In the genomic region with DNA sequence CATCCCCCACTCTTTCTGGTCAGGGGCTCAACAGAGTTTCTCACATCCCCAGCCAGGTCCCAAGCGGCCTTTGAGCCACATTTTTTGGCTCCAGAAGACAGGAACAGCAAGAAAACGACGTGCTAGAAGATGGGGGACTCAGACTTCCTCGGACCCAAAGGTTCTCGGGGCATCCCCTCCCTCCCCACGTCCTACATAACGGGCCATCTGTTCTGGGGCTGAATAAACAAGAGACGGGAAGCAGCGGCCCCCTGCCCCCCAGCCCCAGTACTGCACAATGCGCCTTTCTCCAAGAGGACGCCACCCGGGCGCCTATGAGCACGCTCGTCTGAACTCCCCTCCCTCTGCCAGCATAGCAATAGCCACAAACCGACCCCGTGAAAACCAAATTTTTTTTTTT, we compare ENCODE assay signal across 8 mouse cellular contexts. TPM values are rescaled to one million over a fixed set of nuclear protein-coding genes. Genes with fewer than 3 reads are reported as not detected.
DNase-seq lines count a peak whose midpoint lies in the region; ATAC-seq and TF ChIP-seq lines count a peak whose summit lies in the region.

Gene Slpi, minus strand, starts transcription at position 76 of the 400 bp plus-strand sequence.

- no peaks in the 10 kb centered on the region for H3K36me3 ChIP-seq in kidney, postnatal 0 days (ENCODE audit: insufficient read depth, low read length)
- 0 out of 2 replicates have a peak, but pooled peaks cover 4% of the 10 kb centered on the region for H3K36me3 ChIP-seq in embryonic facial prominence, embryonic 13.5 days
- H3K36me3 ChIP-seq in intestine, embryonic 14.5 days (ENCODE audit: control insufficient read depth, insufficient read depth, low read length) = no peaks in the 10 kb centered on the region
- H3K36me3 ChIP-seq in stomach, embryonic 15.5 days = no peaks in the 10 kb centered on the region

- H3K4me2 ChIP-seq in kidney, postnatal 0 days (ENCODE audit: low read length) = peak within 1 kb of the TSS; percentile 61
- peak within 1 kb of the TSS; percentile 76 for H3K4me2 ChIP-seq in embryonic facial prominence, embryonic 13.5 days
- H3K4me2 ChIP-seq in intestine, embryonic 14.5 days (ENCODE audit: low read length) = peak within 1 kb of the TSS; percentile 75
- peak within 1 kb of the TSS; percentile 95 for H3K4me2 ChIP-seq in stomach, embryonic 15.5 days

- peak within 1 kb of the TSS; percentile 6; the same call in 1 of the 2 replicates for H3K9ac ChIP-seq in kidney, postnatal 0 days (ENCODE audit: low read depth, low read length)
- H3K9ac ChIP-seq in embryonic facial prominence, embryonic 13.5 days = peak within 1 kb of the TSS; percentile 70
- peak within 1 kb of the TSS; percentile 51 for H3K9ac ChIP-seq in intestine, embryonic 14.5 days (ENCODE audit: low read length)
- H3K9ac ChIP-seq in stomach, embryonic 15.5 days = no peak within 1 kb of the TSS

- peaks cover 9% of the 10 kb centered on the region; the same call in 1 of the 2 replicates for H3K27me3 ChIP-seq in kidney, postnatal 0 days (ENCODE audit: insufficient read depth, low read length)
- peaks cover 43% of the 10 kb centered on the region for H3K27me3 ChIP-seq in embryonic facial prominence, embryonic 13.5 days
- peaks cover 26% of the 10 kb centered on the region for H3K27me3 ChIP-seq in intestine, embryonic 14.5 days (replicated peaks; ENCODE audit: control insufficient read depth, insufficient read depth, low read length)
- 0 out of 2 replicates have a peak, but pooled peaks cover 11% of the 10 kb centered on the region for H3K27me3 ChIP-seq in stomach, embryonic 15.5 days (replicated peaks)

- TF ChIP-seq CTCF in kidney, postnatal 0 days (IDR thresholded peaks at IDR 0.05; ENCODE audit: low read depth) = no peak
- no peak for TF ChIP-seq CTCF in bone marrow, adult 2 months (IDR thresholded peaks at IDR 0.05; ENCODE audit: control insufficient read depth, insufficient read depth, low read length)

- no peak for ATAC-seq in kidney, postnatal 0 days (replicated peaks; ENCODE audit: low FRiP score, low read depth)
- ATAC-seq in embryonic facial prominence, embryonic 13.5 days (ENCODE audit: insufficient number of reproducible peaks, insufficient read depth, low FRiP score, low TSS enrichment, low read depth) = peak; percentile 61; the same call in 1 of the 2 replicates
- peak; percentile 48 for ATAC-seq in intestine, embryonic 14.5 days (replicated peaks; ENCODE audit: low FRiP score, low TSS enrichment, low read depth)
- no peak for ATAC-seq in megakaryocyte, adult 5-6 weeks (ENCODE audit: poor library complexity, severe bottlenecking)
- ATAC-seq in stomach, embryonic 15.5 days (ENCODE audit: insufficient read depth, low FRiP score, low read depth) = no peak

- H3K4me1 ChIP-seq in kidney, postnatal 0 days (replicated peaks; ENCODE audit: insufficient read depth, low read length) = 0 out of 2 replicates have a peak, but pooled peaks cover 5% of the 10 kb centered on the region
- peaks cover 2% of the 10 kb centered on the region; the same call in 1 of the 2 replicates for H3K4me1 ChIP-seq in bone marrow, adult 2 months (ENCODE audit: control insufficient read depth, insufficient read depth, low read length)
- peaks cover 29% of the 10 kb centered on the region for H3K4me1 ChIP-seq in embryonic facial prominence, embryonic 13.5 days
- peaks cover 9% of the 10 kb centered on the region for H3K4me1 ChIP-seq in intestine, embryonic 14.5 days (replicated peaks; ENCODE audit: control insufficient read depth, insufficient read depth, low read length)
- peaks cover 13% of the 10 kb centered on the region; the same call in 1 of the 2 replicates for H3K4me1 ChIP-seq in stomach, embryonic 15.5 days

- no peak for TF ChIP-seq POLR2A in bone marrow, adult 2 months (IDR thresholded peaks at IDR 0.05; ENCODE audit: borderline replicate concordance, control insufficient read depth, low read depth, low read length)

- H3K9me3 ChIP-seq in kidney, postnatal 0 days (replicated peaks; ENCODE audit: low read length) = no peaks in the 10 kb centered on the region
- H3K9me3 ChIP-seq in embryonic facial prominence, embryonic 13.5 days = no peaks in the 10 kb centered on the region
- H3K9me3 ChIP-seq in intestine, embryonic 14.5 days (ENCODE audit: control insufficient read depth, low read length) = peaks cover 5% of the 10 kb centered on the region; the same call in 1 of the 2 replicates
- no peaks in the 10 kb centered on the region for H3K9me3 ChIP-seq in stomach, embryonic 15.5 days

- DNase-seq in kidney, postnatal 0 days (ENCODE audit: low spot score) = peak; percentile 23
- DNase-seq in kidney, adult 11 months = no peak
- peak; percentile 62 for DNase-seq in intestine, embryonic 14.5 days (ENCODE audit: low spot score)
- DNase-seq in urinary bladder, postnatal 4 days (ENCODE audit: low spot score in 2 of 2) = no peak

- WGBS in kidney, postnatal 0 days = 1% methylated on average over 17 of the region's 17 CpGs
- 3% methylated on average over 17 of the region's 17 CpGs for WGBS in bone marrow, adult 2 months
- WGBS in embryonic facial prominence, embryonic 13.5 days = 3% methylated on average over 17 of the region's 17 CpGs
- 2% methylated on average over 17 of the region's 17 CpGs for WGBS in intestine, embryonic 14.5 days
- 2% methylated on average over 17 of the region's 17 CpGs for WGBS in stomach, embryonic 15.5 days

- H3K4me3 ChIP-seq in kidney, postnatal 0 days (replicated peaks; ENCODE audit: low read depth, low read length) = peak within 1 kb of the TSS; percentile 38
- H3K4me3 ChIP-seq in bone marrow, adult 2 months (replicated peaks; ENCODE audit: control insufficient read depth, low read depth, low read length) = peak within 1 kb of the TSS; percentile 69
- peak within 1 kb of the TSS; percentile 50 for H3K4me3 ChIP-seq in embryonic facial prominence, embryonic 13.5 days
- H3K4me3 ChIP-seq in intestine, embryonic 14.5 days (ENCODE audit: low read depth, low read length) = peak within 1 kb of the TSS; percentile 43
- peak within 1 kb of the TSS; percentile 54 for H3K4me3 ChIP-seq in stomach, embryonic 15.5 days (replicated peaks)

- no peak within 1 kb of the TSS for H3K27ac ChIP-seq in kidney, postnatal 0 days
- no peak within 1 kb of the TSS for H3K27ac ChIP-seq in bone marrow, adult 2 months (ENCODE audit: control insufficient read depth, insufficient read depth, low read depth, low read length, poor library complexity)
- H3K27ac ChIP-seq in embryonic facial prominence, embryonic 13.5 days = peak within 1 kb of the TSS; percentile 88
- H3K27ac ChIP-seq in intestine, embryonic 14.5 days (ENCODE audit: low read depth) = no peak within 1 kb of the TSS
- no peak within 1 kb of the TSS for H3K27ac ChIP-seq in stomach, embryonic 15.5 days

RNA-seq across cellular contexts. Expression of gene Slpi, which starts in this region (rescaled TPM):
- polyA plus RNA-seq in kidney, postnatal 0 days (2015; fragmentation: Nextera tagmentation; extraction: Ambion mirVana) = 4.8 and 9.6 TPM in 2 replicates
- 48.8 and 108 TPM in 2 replicates for polyA plus RNA-seq in bone marrow, adult 2 months (2011; ENCODE audit: insufficient read depth, insufficient read length, low replicate concordance, missing spikeins)
- 2.2 and 2.7 TPM in 2 replicates for polyA plus RNA-seq in embryonic facial prominence, embryonic 13.5 days (2015; fragmentation: Nextera tagmentation; extraction: Ambion mirVana)
- 0.32 TPM in 1 of 2 replicates, not detected in the other for polyA plus RNA-seq in intestine, embryonic 14.5 days (2014; fragmentation: Nextera tagmentation; extraction: Ambion mirVana)
- 454 and 463 TPM in 2 replicates for total RNA-seq in megakaryocyte, adult 5-6 weeks (2015)
- 81.4 and 109 TPM in 2 replicates for total RNA-seq in megakaryocyte, adult 5-6 weeks (2017)
- 5.2 and 12.0 TPM in 2 replicates for polyA plus RNA-seq in stomach, embryonic 15.5 days (2015; fragmentation: Nextera tagmentation; extraction: Ambion mirVana)

Comparison
In these comparisons a context has a peak if more than half of its experiments do, and no peak if none do; other contexts are left out.
1. Peak in DNase-seq, ATAC-seq, H3K4me3 ChIP-seq, H3K9ac ChIP-seq and H3K4me2 ChIP-seq in intestine, embryonic 14.5 days; RNA of the gene not detected or under 1 TPM.